Mouse (Mus musculus) brown adipose tissue, adult 24 weeks (tissue): Measurements from ENCODE around the gene Zfhx3. TPM values are rescaled to one million over a fixed set of nuclear protein-coding genes. Genes with fewer than 3 reads are reported as not detected.

ENCODE experiments used
- H3K27ac ChIP-seq: fragments of 200-500 bp; replicated peaks from 2 replicates; pipeline ENCODE4 v1.5.1; 2012; ENCODE audit warnings: low read depth, mild to moderate bottlenecking, low read length
- H3K4me1 ChIP-seq: fragments of 200-500 bp; 2 replicates; pipeline ENCODE4 v1.6.1; 2012; ENCODE audit warnings: low read length, mixed read lengths; ENCODE audit not compliant: control insufficient read depth, insufficient read depth, insufficient read length
- H3K4me3 ChIP-seq: fragments of 200-500 bp; 2 replicates; pipeline ENCODE4 v1.5.1; 2012; ENCODE audit warnings: low read depth, mild to moderate bottlenecking, low read length, moderate library complexity; ENCODE audit not compliant: insufficient read depth
- polyA plus RNA-seq: library from polyadenylated mRNA; stranded (reverse); fragments of >200 nt; gene quantifications from 2 replicates; pipeline ENCODE4 v1.2.4, GENCODE M21; 2012; ENCODE audit not compliant: missing spikeins, insufficient read depth, insufficient read length

Gene Zfhx3
- polyA plus RNA-seq, 1 experiment = 5.2 TPM

DNA sequence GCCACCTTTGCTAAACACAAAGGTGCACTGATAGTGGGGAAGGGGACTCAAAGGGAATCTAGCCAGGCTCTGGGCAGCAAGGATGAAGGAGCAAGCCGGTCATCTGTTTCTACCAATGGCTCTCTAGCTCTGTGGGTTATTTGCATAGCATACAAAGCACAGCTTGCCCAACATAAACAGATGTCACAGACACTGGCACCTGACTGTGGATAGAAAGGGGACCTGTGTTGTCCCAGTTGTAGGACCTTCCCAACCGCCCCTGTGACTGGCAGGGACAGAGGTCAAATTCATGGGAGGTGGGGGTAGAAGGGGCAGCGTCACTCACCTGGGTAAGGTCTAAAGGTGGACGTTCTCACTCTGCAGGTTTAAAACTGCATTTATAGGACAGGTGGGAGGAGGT lies 884.0 kb downstream of the Zfhx3 start:
- H3K4me1 ChIP-seq = no peaks in the 10 kb centered on the region; the same call in 1 of the 2 replicates

DNA sequence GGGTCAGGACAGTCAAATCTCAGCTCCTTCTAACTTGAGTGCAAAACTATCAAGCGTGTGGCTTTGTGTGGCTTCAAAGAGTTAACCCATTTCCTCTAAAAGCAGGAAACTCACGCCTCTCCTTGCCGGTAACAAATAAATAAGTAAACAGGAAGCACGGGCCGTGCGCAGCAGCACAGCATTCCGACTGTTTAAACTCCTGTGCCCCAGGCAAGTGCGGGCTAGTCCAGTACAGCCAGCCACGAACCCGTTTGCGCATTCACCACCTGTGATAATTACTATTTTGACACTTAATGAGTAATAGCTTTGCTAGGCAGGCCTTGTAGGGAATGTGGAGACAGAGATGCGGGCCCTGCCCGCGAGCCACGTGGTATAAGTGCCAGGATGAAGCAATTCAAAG lies 885.0 kb downstream of the Zfhx3 start:
- no peak overlapping the region for H3K27ac ChIP-seq
- H3K4me3 ChIP-seq = peak overlapping the region; percentile 40
- no peaks in the 10 kb centered on the region; the same call in 1 of the 2 replicates for H3K4me1 ChIP-seq

More for the DNA sequence above, 884.0 kb downstream of the Zfhx3 start:
- Histone ChIP-seq H3K27ac (no peak overlapping the region), H3K4me3 (no peak overlapping the region)

DNA sequence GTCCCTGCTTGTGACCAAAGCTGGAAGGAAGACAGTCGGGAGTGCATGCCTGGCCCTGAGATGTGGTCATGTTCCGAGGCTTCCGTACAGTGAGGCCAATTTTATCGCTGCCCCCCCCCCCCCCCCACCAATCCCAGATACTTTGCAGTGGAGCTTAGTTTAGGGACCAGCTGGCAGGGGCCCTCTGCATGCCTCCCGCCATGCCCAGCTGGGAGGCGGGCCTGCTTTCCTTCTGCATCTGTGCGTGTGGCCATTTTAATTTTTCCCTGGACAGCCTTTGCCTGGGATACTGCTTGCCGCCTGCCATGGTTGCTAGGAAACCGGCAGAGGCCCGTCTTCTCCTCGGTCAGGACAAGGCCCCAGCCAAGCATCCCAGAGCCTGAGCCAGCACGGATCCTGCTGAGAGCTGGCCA lies 886.9 kb downstream of the Zfhx3 start:
- Histone ChIP-seq H3K4me3 (no peak overlapping the region), H3K4me1 (no peaks in the 10 kb centered on the region; the same call in 1 of the 2 replicates), H3K27ac (no peak overlapping the region)

DNA sequence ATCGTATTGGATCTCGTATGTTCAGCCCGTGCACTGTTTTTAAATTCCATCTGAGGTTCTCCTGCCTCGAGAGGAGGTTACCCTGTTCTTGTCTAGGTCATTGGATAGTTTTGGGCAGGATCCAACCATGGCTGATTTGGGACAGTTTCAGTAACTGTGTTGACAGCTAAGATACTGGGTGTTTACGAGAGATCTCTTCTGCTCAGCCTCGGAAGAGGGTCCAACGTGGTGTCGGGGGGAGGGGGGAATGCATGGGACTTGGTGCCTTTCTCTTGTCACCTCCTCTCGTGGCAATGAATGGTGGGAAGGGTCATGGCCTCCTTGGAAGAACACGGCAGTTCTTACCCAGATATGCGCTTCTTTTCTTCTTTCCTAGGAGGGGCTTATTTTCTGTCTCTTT lies 892.7 kb downstream of the Zfhx3 start:
- no peak overlapping the region for H3K4me3 ChIP-seq
- H3K4me1 ChIP-seq = no peaks in the 10 kb centered on the region
- H3K27ac ChIP-seq = no peak overlapping the region

DNA sequence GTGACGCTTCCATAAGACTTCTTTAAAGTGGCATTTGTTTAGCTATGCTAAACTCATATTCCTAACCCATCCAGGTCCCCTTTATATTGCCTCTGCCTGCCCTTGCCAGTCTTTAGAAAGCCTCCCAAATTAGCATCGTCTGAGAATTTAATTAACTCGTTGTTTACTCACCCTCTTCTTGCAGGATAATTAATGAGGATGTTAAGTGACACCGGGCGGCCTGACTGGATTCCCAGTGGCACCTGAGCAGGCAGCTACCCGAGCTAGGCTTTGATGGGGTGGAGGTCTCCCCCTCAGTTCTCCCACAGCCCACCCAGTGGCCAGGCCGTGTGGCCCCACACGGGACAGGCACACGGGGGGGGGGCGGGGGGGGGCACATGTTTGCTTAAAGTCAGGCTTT lies 895.3 kb downstream of the Zfhx3 start:
- Histone ChIP-seq H3K4me1 (no peaks in the 10 kb centered on the region), H3K4me3 (no peak overlapping the region), H3K27ac (no peak overlapping the region)

DNA sequence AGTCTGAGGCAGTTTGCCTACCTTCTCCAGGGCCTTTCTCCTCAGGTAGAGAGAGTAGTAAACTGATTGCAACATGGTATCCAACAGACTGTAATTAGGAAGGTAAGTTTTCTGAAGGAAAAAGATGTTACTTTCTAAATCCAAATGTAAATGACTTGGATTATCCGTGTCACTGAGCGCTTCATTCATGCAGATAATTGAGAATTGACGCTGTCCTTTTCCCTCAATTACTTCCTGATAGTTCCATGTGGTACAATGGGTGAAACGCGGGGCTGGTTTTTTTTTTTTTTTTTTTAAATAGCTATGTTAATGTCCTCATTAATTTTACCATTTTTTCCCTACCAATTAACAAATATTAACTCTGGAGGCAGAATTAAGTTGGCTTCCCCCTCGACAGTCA lies 896.3 kb downstream of the Zfhx3 start:
- Histone ChIP-seq H3K4me1 (no peaks in the 10 kb centered on the region), H3K4me3 (no peak overlapping the region), H3K27ac (no peak overlapping the region)

DNA sequence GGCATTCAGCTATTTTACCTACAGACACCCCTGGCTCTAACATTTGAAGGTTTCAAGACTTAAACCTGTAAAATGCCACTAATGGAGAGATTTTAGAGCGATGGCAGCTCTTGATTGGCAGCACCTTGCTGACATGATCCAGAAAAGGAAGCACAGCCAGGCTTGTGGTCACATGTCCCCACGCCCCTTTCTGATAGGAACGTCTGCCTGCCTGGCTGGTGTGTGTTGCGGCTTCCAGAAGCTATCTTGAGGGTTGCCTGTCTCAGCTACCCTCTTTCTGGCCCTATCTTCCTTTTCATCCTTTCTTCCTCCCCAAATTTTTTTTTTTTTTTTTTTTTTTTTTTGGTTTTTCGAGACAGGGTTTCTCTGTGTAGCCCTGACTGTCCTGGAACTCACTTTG lies 899.9 kb downstream of the Zfhx3 start:
- Histone ChIP-seq H3K27ac (no peak overlapping the region), H3K4me1 (no peaks in the 10 kb centered on the region), H3K4me3 (no peak overlapping the region)

DNA sequence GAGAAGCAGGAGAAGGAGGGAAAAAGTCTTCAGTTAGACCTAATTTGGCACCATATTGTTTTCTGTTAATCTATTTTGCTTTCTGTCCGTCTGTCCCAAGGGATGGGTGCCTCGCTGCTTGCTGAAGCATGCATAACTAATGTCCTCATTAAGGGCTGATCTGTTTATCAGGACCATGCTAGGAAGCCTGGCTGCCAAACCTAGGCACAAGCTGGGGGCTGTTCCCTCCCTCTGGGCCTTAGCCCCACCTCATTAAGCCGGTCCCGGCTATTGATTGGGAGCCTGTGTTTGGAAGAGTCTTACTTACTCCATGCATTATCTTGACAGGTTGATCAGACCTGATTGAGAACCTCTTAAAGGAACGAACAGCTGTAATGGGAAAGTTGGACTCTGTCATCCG lies 903.7 kb downstream of the Zfhx3 start:
- no peak overlapping the region for H3K27ac ChIP-seq
- H3K4me1 ChIP-seq = no peaks in the 10 kb centered on the region
- no peak overlapping the region for H3K4me3 ChIP-seq

DNA sequence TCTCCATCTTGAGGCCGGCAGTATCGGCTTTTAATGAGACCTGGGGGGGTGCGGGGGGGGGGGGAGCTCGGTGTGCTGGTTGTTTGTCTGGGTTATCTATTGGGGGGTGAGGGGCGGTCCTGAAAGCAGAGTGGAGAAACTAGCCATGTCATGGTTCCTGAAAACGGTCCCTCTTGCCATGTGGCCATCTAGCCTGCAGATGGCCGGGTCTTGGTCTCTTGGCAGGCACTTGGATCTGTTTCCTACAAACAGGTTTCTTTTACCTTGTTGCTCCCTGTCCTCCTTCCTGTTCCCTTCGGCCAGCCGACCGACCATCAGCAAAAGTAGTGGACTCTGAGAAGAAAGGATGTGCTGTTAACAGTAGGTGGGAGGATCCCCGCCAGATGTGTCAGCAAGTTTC lies 904.4 kb downstream of the Zfhx3 start:
- H3K4me1 ChIP-seq = no peaks in the 10 kb centered on the region
- no peak overlapping the region for H3K4me3 ChIP-seq
- H3K27ac ChIP-seq = no peak overlapping the region

DNA sequence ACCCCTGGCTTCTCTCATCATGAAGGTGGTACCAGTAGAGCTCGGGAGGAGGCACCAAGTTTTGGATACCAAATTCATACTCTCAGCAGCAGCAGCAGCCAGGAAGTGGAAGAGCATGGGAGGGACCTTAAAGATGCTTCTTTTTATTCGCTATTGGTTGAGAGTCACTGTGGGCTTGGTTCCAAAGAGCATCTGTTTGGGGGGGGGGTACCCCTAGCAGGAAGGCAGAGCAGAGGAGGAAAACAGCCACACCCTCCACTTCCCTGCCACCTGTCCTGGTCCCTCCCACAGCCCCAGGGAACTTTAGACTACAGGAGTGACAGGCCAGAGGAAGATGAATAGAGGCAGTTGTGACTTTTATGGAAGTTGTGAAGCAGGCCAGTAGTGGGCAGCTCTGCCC lies 904.9 kb downstream of the Zfhx3 start:
- Histone ChIP-seq H3K27ac (no peak overlapping the region), H3K4me3 (no peak overlapping the region), H3K4me1 (no peaks in the 10 kb centered on the region)

DNA sequence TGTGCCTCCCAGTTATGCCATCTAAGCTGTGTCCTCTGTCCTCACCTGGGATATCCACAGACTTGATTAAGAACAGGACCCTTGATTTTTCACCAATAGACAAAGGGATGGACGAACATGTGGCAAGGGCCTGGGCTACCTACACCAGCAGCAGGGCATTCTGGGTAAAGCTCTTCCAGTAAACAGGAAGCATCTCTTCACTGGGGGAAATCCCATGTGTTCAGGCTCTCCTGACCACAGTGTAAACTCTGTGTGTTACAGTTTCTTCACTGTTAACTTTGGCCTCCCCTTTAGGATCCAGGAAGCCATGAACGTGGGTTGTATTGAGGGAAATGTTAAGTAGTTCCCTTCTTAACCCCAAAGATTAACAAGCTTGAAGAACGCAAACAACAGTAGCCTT lies 906.0 kb downstream of the Zfhx3 start:
- Histone ChIP-seq H3K4me1 (no peaks in the 10 kb centered on the region), H3K4me3 (no peak overlapping the region), H3K27ac (no peak overlapping the region)

DNA sequence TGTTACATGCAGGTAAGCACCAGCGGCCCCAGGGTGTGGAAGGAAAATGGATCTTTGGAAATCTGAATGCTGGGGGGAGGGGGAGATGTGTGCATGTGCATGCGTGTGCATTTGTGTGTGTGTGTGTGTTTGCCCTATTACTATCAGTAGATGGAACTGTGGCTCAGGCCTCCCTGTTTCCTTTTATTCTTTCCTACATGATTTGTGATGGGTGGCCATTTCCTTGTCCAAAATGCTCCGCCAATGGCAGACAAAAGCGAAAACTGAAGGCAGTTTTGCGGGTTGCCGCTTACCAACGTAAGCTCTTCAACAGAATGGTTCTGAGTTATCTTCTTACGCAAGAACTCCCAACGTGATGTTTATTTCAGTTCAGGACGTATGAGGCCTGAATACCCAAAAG lies 910.6 kb downstream of the Zfhx3 start:
- H3K4me3 ChIP-seq = no peak overlapping the region
- no peaks in the 10 kb centered on the region for H3K4me1 ChIP-seq
- no peak overlapping the region for H3K27ac ChIP-seq

DNA sequence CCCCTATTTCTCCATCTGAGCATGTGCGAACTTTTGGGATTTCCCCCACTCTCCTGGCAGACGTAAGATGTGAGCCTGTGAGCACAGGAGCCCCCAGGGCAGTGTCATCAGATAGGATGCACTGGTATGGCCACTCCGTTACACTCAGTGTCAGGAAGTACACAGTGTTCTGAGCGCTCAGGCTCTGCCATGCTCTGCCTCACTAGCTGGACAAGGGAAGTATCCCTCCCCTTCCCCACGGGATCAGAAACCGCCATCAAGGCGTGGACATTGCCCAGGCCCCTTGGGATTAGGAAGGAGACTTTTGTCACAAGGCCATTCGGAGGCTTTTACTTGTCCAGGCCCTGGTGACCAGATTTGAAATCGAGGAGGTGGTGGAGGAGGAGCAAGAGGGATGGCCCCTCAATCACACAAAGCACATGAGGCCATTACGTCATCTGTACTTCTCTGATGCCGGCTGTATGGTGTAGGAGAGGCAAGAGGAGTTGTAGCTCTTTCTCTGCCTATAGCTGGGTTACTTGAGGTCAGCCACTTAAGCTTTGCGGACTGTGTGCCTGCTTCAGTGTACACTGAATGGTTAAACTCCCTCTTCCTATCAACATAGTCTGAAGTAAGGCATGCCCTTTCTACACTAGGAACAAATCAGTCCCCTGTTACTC lies 912.1 kb downstream of the Zfhx3 start:
- no peaks in the 10 kb centered on the region for H3K4me1 ChIP-seq
- no peak overlapping the region for H3K4me3 ChIP-seq
- H3K27ac ChIP-seq = no peak overlapping the region

DNA sequence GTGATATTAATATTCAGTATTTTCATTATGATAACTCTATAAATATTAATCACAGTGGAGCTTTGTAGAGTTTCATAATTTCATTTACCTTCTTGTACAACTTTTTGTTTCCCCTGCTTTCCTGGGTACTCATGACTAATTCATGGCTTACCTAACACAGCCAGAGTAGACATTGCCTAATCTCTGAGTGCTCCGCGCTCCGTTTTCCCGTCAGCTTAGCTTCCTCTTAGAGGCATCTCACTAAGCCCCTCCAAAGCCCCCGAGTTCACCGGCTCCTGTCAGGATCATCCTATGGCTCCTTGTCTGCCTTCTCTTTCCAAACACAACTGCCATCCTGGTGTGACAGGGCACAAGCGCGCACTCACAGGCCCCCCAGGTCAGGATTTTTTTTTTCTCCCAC lies 916.6 kb downstream of the Zfhx3 start:
- Histone ChIP-seq H3K27ac (no peak overlapping the region), H3K4me1 (no peaks in the 10 kb centered on the region), H3K4me3 (no peak overlapping the region)

DNA sequence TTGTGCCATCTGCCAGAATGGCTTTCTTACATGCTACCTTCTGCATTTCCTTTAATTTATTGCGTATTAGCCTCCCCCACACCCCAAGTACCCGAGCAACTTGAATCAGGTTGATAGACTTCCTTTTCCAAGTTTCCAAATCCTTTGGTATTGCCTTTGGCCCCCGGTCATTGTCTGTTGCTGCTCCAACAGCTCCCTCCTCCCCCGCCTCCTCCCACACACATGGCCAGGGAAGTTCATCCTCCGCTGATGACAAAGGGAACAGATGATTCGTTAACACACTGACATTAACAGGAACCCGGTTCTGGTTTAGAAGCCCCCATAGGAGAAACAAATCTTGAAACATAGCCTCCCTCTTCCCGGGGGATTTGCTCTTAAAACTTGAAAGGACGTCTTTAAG lies 917.5 kb downstream of the Zfhx3 start:
- Histone ChIP-seq H3K4me3 (no peak overlapping the region), H3K27ac (no peak overlapping the region), H3K4me1 (no peaks in the 10 kb centered on the region)

DNA sequence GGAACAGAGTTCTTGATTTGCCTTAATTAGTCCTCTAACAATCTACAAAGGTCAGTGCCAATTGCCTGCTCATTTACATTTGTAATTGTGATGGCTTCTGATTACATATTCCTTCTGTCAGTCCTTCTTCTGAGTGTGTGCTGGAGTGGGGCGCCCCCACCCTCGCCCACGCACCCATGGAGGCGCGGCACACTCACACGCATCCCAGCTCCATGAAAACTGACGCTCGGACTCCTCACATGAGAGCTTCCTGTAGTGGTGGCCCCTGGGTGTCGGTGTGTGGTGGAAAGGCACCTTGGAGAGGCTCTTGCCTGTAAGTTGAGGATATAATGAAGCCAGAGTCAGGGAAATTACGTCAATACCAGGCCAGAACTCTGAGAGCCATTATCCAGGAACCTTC lies 921.0 kb downstream of the Zfhx3 start:
- H3K4me3 ChIP-seq = no peak overlapping the region
- H3K27ac ChIP-seq = no peak overlapping the region
- H3K4me1 ChIP-seq = no peaks in the 10 kb centered on the region
